Mouse (Mus musculus) CD8-positive naive resting alpha-beta T cell, adult 2 months (primary cell): Measurements from ENCODE around the gene Tnfaip2.
A peak's percentile ranks its signal among the peaks of the same experiment; 100 is the strongest.

Experiments used
- DNase-seq, 2 experiments: peaks; one replicate each; pipeline ENCODE4 v3.0.0; 2022; ENCODE audit warnings: low read depth in 2 of 2, low spot score in 2 of 2

Gene Tnfaip2

GRCm38 (mm10) chr12:111471721-111472120 is 29.5 kb downstream of the Tnfaip2 start:
- no peak for DNase-seq

- no peak for DNase-seq
These were observed 30.6 kb downstream of the Tnfaip2 start for GRCm38 (mm10) chr12:111472886-111473285.

- no peak for DNase-seq
These were observed 32.1 kb downstream of the Tnfaip2 start for GRCm38 (mm10) chr12:111474384-111474783.

DNA sequence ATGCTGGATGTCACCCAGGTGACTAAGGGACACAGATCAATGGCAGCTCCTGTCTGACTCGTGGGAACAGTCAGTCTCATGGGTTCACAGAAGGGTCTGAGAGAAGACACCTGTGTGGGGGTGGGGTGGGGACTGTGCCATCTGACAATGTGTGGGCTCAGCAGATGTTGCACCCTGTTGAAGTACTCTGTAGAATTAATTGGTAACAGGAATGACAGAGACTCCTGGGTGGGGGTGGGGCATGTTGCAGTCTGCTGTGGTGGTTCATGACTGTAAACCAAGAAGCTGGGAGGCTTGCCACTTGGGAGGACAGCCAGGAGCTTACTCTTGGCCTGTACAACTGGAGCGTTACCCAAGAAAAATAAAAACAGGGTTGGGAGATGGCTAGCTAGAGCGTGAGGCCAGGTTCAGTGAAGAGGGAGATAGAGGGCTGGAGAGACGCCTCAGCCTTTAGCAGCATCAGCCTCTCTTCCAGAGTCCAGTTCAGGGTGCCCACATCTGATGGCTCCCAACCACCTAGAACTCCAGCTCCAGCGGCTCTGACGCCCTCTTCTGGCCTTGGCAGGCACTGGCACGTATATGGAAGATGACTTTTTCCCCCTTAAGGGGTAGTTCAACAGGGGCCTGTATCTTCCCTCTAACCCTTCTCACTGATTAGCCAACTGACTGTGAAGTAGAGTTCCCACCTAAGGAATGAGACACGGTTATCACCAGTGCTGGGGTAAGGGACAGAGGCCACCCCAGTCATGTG is 32.8 kb downstream of the Tnfaip2 start:
- no peak for DNase-seq

DNA sequence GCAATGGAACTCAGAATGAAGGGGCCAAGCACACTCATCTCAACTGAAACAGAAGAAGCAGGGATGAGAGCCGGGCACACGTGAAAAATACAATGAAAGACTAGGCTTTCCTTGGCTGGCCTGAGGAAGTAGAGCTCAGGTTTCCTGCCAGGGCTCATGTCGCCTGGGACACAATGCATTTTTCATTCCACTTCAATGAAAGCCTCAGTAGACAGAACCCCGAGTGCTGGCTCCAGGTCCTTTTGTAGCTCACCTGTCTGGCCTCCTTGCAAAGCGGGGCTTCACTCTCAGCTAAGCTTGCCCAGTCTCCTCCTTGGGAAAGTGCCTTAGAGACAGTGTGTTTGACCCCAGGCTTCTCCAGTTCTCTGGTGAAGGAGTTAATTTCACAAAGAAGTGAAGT is 36.7 kb downstream of the Tnfaip2 start:
- DNase-seq, result no peak

DNA sequence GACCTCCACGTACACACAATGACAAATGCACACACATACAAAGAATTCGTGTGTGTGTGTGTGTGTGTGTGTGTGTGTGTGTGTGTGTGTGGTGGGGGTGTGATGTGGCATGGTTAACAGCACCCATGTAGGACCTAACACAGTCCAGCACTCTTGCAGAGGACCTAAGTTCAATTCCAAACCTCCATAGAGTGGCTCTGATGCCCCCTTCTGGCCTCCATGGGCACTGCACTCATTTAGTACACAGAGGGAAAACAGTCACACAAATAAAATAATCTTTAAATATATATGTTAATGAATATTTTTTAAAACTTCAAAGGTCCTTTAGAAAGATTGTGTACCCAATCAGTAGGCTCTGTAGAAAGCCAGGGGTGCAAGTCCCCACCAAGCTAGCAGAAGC is 37.6 kb downstream of the Tnfaip2 start:
- no peak for DNase-seq

GRCm38 (mm10) chr12:111485046-111485651 is 42.9 kb downstream of the Tnfaip2 start:
- DNase-seq, result no peak

GRCm38 (mm10) chr12:111485652-111486306 is 43.5 kb downstream of the Tnfaip2 start, which contains the start of gene Gm266:
TSS of gene Gm266 (minus strand) at chr12:111485823.
- DNase-seq, result no peak

GRCm38 (mm10) chr12:111486455-111486854 is 44.2 kb downstream of the Tnfaip2 start:
- no peak for DNase-seq

GRCm38 (mm10) chr12:111489261-111489865 is 47.1 kb downstream of the Tnfaip2 start:
- DNase-seq, result no peak

DNA sequence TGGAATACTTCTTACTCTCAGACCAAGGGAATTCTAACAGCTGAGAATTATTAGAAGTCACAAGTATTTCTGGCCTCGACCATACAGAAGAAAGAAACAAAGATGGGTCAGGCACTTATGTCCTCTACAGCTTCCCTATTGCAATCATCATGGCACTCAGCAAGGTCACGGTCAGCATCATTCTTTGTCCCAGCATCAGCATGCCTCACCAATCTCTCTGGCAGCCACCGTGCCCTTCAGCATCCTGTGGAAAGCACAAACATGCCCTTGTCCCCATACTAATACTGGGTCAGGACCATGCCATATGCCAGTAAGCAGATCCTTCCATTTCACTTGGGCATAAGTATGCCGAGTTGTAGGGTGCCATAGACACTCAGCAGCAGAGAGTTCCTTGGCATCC is 52.7 kb downstream of the Tnfaip2 start:
- DNase-seq, result no peak

DNA sequence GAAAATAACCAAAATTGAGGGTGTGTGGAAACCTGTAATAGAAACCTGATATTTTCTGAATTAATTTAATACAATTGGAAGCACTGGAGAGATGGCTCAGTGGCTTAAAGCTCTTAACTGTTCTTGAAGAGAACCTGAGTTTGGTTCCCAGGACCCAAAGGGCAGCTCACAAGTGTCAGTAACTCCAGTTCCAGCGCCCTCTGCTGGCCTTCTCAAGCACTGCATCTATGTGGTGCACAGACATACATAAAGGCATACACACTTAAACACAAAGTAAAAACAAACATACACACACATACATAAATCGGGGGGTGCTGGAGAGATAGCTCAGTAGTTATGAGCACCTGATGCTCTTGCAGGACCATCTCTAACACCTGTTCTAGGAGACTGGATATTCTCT is 54.8 kb downstream of the Tnfaip2 start:
- peak in 1 of 2 experiments; percentile 6 for DNase-seq

DNA sequence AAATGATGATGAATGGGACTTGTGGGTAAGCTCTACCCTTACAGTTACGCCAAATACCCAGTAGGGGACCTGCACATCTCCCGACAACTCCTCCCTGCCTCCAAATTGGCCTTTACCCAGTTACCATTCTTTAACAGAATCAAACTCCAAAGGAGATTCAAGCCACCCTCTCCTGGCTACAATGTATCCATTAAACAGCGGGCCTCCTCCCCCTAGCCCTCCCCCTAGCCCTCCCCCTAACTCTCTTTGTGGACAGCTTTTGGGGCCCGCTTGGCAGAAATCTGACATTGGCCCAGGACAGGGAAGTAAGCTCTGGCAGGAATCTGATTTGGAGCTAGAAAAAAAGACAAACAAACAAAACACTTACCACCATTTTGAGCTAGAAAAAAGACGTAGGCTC is 57.3 kb downstream of the Tnfaip2 start:
- DNase-seq, result no peak

DNA sequence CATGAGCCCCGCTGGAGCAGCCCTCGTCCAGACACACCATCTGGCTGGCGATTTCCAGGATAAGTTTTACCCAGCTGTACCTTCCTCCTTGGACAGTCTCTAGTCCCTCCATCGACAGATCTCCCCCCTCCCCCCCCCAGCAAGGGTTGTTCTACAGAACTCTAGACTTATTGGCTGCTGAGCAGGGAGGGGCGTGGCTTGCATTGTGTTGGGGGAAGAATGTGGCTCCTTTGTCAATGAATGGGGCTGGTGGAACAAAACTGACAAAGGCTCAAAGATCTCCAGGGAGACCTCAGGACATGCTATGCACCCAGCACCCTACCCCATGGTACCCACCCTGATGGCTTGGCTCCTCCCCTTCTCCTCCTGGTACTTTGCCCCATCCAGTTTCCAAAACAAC is 58.5 kb downstream of the Tnfaip2 start:
- no peak for DNase-seq

DNA sequence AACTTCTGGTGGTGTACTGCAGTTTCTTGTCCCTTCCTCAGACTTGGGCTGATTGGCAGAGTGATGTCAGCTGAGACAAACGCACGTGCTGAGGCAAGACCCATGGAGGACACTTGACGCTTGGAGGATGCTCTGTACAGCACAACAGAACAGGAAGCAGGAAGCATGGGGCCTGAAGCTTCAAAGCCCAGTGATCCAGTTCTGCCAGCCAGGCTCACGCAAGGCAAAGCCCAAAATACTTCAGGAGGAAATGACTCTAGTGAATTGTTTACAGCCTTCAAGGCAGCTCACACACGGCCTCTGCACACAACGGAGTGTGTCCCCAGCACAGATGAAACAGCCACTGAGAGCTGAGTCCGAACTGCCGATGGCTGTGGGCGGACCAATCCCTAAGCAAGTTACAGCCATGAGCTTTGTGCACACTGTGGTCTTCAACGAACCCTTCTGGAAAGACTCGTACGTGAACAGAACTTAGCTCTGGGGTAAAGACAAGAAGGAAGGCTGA is 60.8 kb downstream of the Tnfaip2 start:
- DNase-seq, result no peak

GRCm38 (mm10) chr12:111503571-111503970 is 61.3 kb downstream of the Tnfaip2 start:
- no peak for DNase-seq
